Mouse (Mus musculus) midbrain, embryonic 11.5 days (tissue): ENCODE data around the gene Pdia5. TPM values are rescaled to one million over a fixed set of nuclear protein-coding genes. Genes with fewer than 3 reads are reported as not detected.

ENCODE experiments used
- ATAC-seq: fragments of 200-750 bp; cut with Nextera tagmentation; 2 replicates; pipeline ENCODE4 v1.8.0; 2017; ENCODE audit warnings: moderate TSS enrichment, moderate library complexity; ENCODE audit not compliant: low FRiP score
- DNase-seq: peaks from one replicate; pipeline ENCODE4 v3.0.0; 2015; ENCODE audit warnings: low spot score; ENCODE audit errors: missing footprints
- H3K27ac ChIP-seq: fragments of 300-500 bp; sonication (generic); 2 replicates; pipeline ENCODE4 v1.5.1; 2014; ENCODE audit warnings: low read depth, low read length
- H3K27me3 ChIP-seq: fragments of 300-500 bp; sonication (generic); 2 replicates; pipeline ENCODE4 v1.6.1; 2014; ENCODE audit warnings: mild to moderate bottlenecking, low read length, moderate library complexity, mixed read lengths; ENCODE audit not compliant: control insufficient read depth, insufficient read depth
- H3K36me3 ChIP-seq: fragments of 300-500 bp; sonication (generic); 2 replicates; pipeline ENCODE4 v1.6.1; 2014; ENCODE audit warnings: mild to moderate bottlenecking, low read length, moderate library complexity, mixed read lengths; ENCODE audit not compliant: control insufficient read depth, insufficient read depth
- H3K4me1 ChIP-seq: fragments of 300-500 bp; sonication (generic); 2 replicates; pipeline ENCODE4 v1.6.1; 2014; ENCODE audit warnings: low read length; ENCODE audit not compliant: control insufficient read depth, insufficient read depth
- H3K4me2 ChIP-seq: fragments of 300-500 bp; sonication (generic); 2 replicates; pipeline ENCODE4 v1.6.1; 2014; ENCODE audit warnings: mild to moderate bottlenecking, moderate library complexity
- H3K4me3 ChIP-seq: fragments of 300-500 bp; sonication (generic); 2 replicates; pipeline ENCODE4 v1.5.1; 2014; ENCODE audit warnings: low read depth, low read length
- H3K9ac ChIP-seq: fragments of 300-500 bp; sonication (generic); 2 replicates; pipeline ENCODE4 v1.6.1; 2014; ENCODE audit warnings: low read length
- H3K9me3 ChIP-seq: fragments of 300-500 bp; sonication (generic); 2 replicates; pipeline ENCODE4 v1.6.1; 2016; ENCODE audit warnings: low read length; ENCODE audit not compliant: control insufficient read depth
- WGBS: fragments of 180-500 bp; shearing (Covaris S2); extraction: QIAGEN DNeasy Blood & Tissue Kit; methylation state at CpG from one replicate; pipeline ENCODE4 v1.1.7; 2014; 5-methylcytosine and 5-hydroxymethylcytosine counted together
- polyA plus RNA-seq: library from polyadenylated mRNA; unstranded; fragments of >200 nt; fragmentation: Nextera tagmentation; extraction: Ambion mirVana; gene quantifications from 2 replicates; pipeline ENCODE4 v1.2.1, GENCODE M21; 2014

Pdia5 gene
- polyA plus RNA-seq = 8.7 and 9.6 TPM in 2 replicates

DNA sequence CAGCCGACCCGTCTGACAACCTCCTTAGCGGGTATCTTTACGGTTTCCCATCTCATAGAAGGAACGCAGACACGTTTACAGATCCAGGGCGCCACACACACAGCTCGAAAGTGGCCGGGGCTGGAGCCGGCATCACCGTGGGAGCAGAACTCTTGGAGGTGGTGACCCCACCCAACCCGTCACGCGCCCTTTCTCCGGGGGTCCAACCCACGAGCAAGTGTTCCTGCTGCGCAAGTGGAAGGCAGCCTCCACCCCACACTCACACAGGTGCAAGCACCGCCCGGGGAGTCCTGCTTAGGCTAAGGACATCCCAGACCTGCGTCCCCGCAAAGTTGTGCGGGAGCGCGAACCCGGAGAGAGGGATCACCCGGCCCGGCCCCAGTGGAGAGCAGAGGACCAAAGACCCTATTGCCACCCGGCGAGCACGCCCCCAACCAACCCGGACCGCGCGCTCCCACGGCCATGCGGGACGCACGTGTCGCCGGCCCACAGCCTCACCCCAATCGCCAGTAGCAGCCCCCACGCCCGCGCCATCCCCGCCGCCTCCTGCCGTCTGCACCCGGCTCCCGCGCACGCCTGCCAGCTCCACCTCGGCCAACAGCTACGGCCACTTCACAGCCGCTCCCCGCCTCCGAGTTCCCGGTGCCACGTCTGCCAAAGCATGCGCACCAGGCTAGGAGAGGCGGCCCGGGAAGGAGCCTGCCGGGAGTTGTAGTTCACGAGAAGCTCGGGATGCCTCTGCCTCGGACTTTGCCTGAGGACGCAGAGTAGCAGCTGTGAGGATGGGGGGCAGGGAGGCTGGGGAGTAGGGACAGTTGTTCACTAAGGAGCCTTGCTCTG is at the start of gene Pdia5:
Gene Pdia5, minus strand, starts transcription at position 643 of the 840 bp plus-strand sequence.
- H3K4me1 ChIP-seq = peaks cover 12% of the 10 kb centered on the region
- H3K27ac ChIP-seq = no peak within 1 kb of the TSS
- under 1% methylated on average over 66 of the region's 66 CpGs for WGBS
- peak within 1 kb of the TSS; percentile 99 for H3K4me2 ChIP-seq
- ATAC-seq (peak; percentile 94), DNase-seq (peak; percentile 95)
- no peaks in the 10 kb centered on the region for H3K36me3 ChIP-seq
- H3K4me3 ChIP-seq = peak within 1 kb of the TSS; percentile 64
- no peaks in the 10 kb centered on the region for H3K9me3 ChIP-seq
- H3K9ac ChIP-seq = peak within 1 kb of the TSS; percentile 72
- H3K27me3 ChIP-seq = no peaks in the 10 kb centered on the region

DNA sequence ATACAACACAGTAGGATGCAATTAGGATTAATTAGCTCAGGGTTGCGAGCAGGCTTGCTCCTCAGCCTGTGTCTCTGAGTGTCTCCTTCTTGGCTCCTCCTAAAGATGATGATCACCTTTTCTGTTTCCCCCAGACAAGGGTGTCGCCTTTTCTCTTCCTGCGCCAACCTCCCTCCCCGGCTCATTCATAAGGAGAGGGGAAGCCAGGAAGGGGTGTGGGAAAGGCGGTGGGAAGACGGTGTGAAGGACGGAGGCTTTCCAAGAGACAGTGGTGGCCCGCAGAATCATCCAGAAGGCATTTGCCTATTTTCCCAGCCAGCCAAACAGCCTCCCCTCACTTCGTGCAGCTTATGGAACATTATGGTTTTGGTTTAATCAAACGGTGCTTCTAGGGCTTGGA is 48.4 kb upstream of the Pdia5 start:
- Histone ChIP-seq H3K36me3 (peaks cover under 1% of the 10 kb centered on the region; the same call in 1 of the 2 replicates), H3K9me3 (no peaks in the 10 kb centered on the region), H3K9ac (no peak overlapping the region), H3K27ac (no peak overlapping the region), H3K4me1 (peaks cover 8% of the 10 kb centered on the region), H3K4me3 (no peak overlapping the region), H3K27me3 (peaks cover 4% of the 10 kb centered on the region; the same call in 1 of the 2 replicates), H3K4me2 (no peak overlapping the region)
- 60% methylated on average over 10 of the region's 10 CpGs for WGBS
- DNase-seq (no peak), ATAC-seq (no peak)

DNA sequence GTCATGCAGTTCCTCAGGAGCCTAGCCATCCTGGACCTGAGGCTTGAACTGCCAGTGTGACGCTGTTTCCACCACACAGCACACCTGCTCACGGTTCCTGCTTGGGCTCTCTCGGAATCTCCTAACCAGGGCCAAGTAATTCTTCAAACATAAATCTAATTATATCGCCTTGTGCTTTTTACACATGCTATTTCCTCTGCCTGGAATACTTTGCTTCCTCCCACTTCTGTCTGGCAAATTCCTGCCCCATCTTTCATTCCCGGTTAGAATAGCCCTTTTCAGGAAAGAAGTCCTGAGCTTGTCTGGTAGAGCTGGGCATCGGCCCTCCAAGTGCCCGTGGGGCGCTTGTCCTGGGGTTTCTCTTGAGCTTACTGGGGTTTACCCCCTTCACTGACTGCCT is 47.0 kb upstream of the Pdia5 start:
- WGBS = 80% methylated on average over 8 of the region's 8 CpGs

DNA sequence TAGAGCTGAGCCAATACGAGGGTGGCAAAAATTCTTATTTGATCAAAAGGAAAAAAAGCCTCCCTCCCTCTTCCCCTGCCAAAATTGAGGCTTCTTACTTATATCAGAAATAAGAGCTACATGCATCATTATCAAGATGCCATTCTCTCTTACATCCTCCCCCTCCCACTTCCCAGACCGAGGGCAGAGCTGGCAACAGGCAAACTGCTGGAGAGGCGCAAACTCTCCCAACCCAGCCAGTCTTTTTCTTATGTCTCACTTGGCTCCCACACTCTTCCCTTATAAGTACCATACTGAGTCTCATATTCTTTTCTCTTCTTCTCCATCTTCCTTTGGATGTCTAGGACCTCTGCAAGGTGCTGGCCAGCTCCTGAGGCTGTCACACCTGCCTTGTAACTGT is 44.0 kb upstream of the Pdia5 start:
- peaks cover 4% of the 10 kb centered on the region; the same call in 1 of the 2 replicates for H3K27me3 ChIP-seq
- no peaks in the 10 kb centered on the region for H3K36me3 ChIP-seq
- H3K9me3 ChIP-seq = no peaks in the 10 kb centered on the region
- no peak overlapping the region for H3K4me3 ChIP-seq
- DNase-seq (no peak), ATAC-seq (no peak)
- H3K9ac ChIP-seq = no peak overlapping the region
- H3K4me1 ChIP-seq = no peaks in the 10 kb centered on the region
- 69% methylated on average over 3 of the region's 3 CpGs for whole genome bisulfite sequencing
- H3K4me2 ChIP-seq = no peak overlapping the region
- no peak overlapping the region for H3K27ac ChIP-seq

More for the DNA sequence above, 47.0 kb upstream of the Pdia5 start:
- Histone ChIP-seq H3K4me1 (peaks cover 8% of the 10 kb centered on the region), H3K36me3 (no peaks in the 10 kb centered on the region), H3K27ac (no peak overlapping the region), H3K4me2 (no peak overlapping the region), H3K9me3 (no peaks in the 10 kb centered on the region), H3K27me3 (peaks cover 4% of the 10 kb centered on the region; the same call in 1 of the 2 replicates), H3K9ac (no peak overlapping the region), H3K4me3 (no peak overlapping the region)
- no peak for DNase-seq
- no peak for ATAC-seq

DNA sequence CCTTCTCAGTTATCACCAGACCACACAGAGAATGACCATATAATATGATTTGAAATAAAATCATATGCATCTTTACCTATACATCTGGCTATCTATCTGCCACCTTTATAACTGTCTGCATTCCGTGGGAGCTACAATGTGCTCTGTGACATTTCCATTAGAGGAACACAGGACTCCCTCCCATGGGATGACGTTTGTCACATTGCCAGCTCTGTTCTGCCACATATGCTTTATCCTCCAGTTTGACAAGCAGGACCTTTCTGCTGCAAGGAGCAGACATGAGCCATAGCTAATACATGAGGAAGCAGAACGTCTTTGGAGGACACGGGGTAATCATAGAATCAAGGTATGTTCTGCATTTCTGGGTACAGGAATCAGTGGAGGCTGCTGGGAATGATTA is 33.5 kb upstream of the Pdia5 start:
- no peak overlapping the region for H3K4me3 ChIP-seq
- H3K27ac ChIP-seq = no peak overlapping the region
- no peaks in the 10 kb centered on the region for H3K4me1 ChIP-seq
- DNase-seq = no peak
- no peaks in the 10 kb centered on the region for H3K27me3 ChIP-seq
- no peak overlapping the region for H3K9ac ChIP-seq
- H3K36me3 ChIP-seq = no peaks in the 10 kb centered on the region
- 80% methylated on average over 4 of the region's 4 CpGs for WGBS
- H3K9me3 ChIP-seq = no peaks in the 10 kb centered on the region
- ATAC-seq = no peak
- no peak overlapping the region for H3K4me2 ChIP-seq

DNA sequence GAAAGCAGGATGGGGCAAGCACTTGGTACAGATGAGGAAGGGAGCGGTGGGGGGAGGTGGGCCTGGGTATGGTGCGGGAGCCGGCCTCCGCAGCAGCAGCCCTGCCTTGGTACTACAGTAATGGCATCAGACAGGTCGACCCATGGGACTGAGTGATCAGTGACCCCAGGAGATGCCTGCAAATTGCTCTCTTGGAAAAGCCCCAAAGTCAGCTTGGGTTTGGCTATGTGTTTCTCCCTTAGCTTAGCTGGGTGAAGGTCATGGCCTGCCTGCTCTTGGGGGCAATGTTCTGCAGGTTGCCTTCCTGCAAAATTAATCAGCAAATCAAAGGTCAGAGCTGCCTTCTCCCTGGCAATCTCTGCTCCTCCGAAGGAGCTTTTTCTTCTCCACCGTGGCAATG is 28.6 kb upstream of the Pdia5 start:
- DNase-seq (no peak), ATAC-seq (no peak)
- H3K4me1 ChIP-seq = no peaks in the 10 kb centered on the region; the same call in 1 of the 2 replicates
- no peaks in the 10 kb centered on the region for H3K36me3 ChIP-seq
- WGBS = 73% methylated on average over 7 of the region's 7 CpGs
- H3K4me2 ChIP-seq = no peak overlapping the region
- no peaks in the 10 kb centered on the region for H3K27me3 ChIP-seq
- H3K27ac ChIP-seq = no peak overlapping the region
- no peak overlapping the region for H3K9ac ChIP-seq
- H3K4me3 ChIP-seq = no peak overlapping the region
- H3K9me3 ChIP-seq = no peaks in the 10 kb centered on the region

DNA sequence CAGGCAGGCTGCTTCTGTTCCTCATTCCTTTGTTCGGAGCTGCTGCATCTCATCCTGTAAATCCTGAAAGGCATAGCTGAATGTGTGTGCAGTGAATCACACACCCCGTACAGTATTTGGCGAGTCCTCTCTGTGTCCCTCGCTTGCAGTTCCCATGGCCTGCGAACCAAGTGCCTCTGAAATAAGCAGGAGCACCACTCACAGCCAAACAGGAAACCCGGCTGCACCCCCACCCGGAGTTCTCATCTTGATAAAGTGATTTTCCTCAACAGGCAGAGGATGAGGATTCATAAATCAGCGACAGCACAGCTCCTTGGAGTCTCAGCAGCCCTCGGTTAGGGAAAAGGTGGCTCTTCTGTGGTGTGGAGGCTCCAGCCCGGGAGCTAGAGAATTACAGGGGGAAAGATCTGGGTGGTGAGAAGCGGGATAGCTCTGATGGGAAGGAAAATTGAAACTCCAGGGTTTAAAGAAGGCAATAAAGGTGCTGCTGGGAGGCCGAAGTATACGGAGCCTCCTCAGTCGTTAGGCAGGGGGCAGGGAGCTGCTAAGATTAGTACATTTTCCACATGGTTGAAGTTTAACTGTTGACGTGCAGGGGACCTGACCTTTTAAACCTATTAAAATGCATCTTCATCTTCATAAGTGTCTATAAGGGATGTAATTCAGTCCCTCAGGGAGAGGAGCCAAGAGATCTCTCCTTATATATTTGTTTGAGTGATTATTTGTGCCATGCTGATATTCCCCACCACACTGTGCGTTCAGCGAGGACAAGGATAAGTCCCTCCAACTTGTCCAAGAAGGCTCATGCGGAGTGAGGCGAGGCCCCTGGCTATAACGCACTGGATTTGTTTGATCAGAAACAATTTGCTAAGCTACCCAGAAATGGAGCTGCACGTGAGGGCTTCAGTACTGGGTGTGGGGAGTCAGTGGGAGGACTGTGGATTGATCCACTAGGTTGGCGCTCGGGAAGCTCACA is 27.6 kb upstream of the Pdia5 start:
- DNase-seq = peak; percentile 83
- no peak overlapping the region for H3K9ac ChIP-seq
- WGBS = 63% methylated on average over 23 of the region's 23 CpGs

DNA sequence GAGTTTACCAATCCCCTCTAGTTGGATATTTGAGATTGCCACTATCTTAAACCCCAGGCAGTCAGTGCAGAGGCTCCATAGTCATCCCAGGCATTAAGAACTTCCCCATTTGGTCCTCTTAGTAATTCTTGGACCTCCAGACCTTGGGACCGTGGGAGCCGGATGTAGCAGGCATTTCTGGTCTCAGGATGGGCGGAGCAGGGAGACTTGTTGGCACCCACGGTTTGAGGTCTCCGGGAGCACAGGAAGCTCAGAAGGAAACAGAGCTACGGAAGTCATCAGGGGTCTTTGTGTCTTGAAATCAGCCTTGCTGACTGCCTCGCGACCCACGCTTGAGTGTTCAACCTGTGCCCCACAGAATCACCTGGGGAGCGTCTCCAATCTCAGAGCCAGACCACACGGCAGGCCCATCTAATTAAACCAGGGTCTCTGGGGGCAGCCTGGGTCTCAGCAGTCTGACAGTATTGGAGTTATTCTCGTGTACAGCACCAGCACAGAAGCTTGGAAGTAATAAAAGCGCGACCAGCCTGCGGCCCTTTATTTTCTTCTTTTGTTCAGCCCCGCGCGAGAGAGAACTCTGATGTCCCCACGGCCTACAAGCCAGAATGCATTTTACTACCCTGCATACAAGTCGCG is 25.4 kb upstream of the Pdia5 start:
- Histone ChIP-seq H3K4me2 (no peak overlapping the region), H3K4me1 (no peaks in the 10 kb centered on the region; the same call in 1 of the 2 replicates), H3K4me3 (no peak overlapping the region), H3K9ac (no peak overlapping the region), H3K9me3 (no peaks in the 10 kb centered on the region), H3K27me3 (no peaks in the 10 kb centered on the region), H3K36me3 (no peaks in the 10 kb centered on the region), H3K27ac (no peak overlapping the region)
- 70% methylated on average over 21 of the region's 21 CpGs for WGBS
- ATAC-seq = no peak
- DNase-seq = no peak

More for the DNA sequence above, 27.6 kb upstream of the Pdia5 start:
- no peak overlapping the region for H3K4me2 ChIP-seq
- no peaks in the 10 kb centered on the region for H3K9me3 ChIP-seq
- H3K27me3 ChIP-seq = no peaks in the 10 kb centered on the region
- no peaks in the 10 kb centered on the region; the same call in 1 of the 2 replicates for H3K4me1 ChIP-seq
- no peak for ATAC-seq
- no peaks in the 10 kb centered on the region for H3K36me3 ChIP-seq
- H3K27ac ChIP-seq = no peak overlapping the region
- H3K4me3 ChIP-seq = no peak overlapping the region
